Mouse (Mus musculus) layer of hippocampus, postnatal 36 days (tissue): Measurements from ENCODE around the gene Serinc4. TPM values are rescaled to one million over a fixed set of nuclear protein-coding genes. Genes with fewer than 3 reads are reported as not detected.

Experiments
- microRNA-seq, 2 experiments: library from miRNA; unstranded; fragments of <30 nt; microRNA quantifications; one replicate each; pipeline ENCODE4 v1.2.0; 2021
- total RNA-seq, 2 experiments: library from RNA; stranded (reverse); gene quantifications; 2 replicates each; pipeline ENCODE4 v1.2.3; 2021

Serinc4 gene
- total RNA-seq, 2 experiments from 2014 or later: 0.23 to 0.32 TPM

Small RNAs within 50 kb of the gene (microRNA-seq; reads per million reads assigned to microRNA genes)
- gene Gm22953: 0 reads per million in 2 experiments

Other genes starting within 250 kb of the Serinc4 start
- gene Trp53bp1, start 185.4 kb downstream of the Serinc4 start, total RNA-seq: 100 to 1,000 TPM; 145 to 163 TPM
- gene Map1a, start 167.2 kb downstream of the Serinc4 start, total RNA-seq: 100 to 1,000 TPM; 556 to 596 TPM
- 100 to 1,000 TPM in 1 of 2 experiments, 10 to 100 TPM in 1; 98.7 to 107 TPM for gene Ppip5k1, start 101.4 kb downstream of the Serinc4 start, total RNA-seq
- 100 to 1,000 TPM; 376 to 384 TPM for gene Ckmt1, start 99.1 kb downstream of the Serinc4 start, total RNA-seq
- gene Strc, start 69.6 kb downstream of the Serinc4 start, total RNA-seq: 1 to 10 TPM in 1 of 2 experiments, under 1 TPM in 1; 0.63 to 1.5 TPM
- 100 to 1,000 TPM; 219 to 255 TPM for gene Pdia3, start 43.0 kb downstream of the Serinc4 start, total RNA-seq
- 1 to 10 TPM; 5.7 to 6.4 TPM for gene Catsper2, start 43.0 kb downstream of the Serinc4 start, total RNA-seq
- not detected for gene Ell3, start 12.5 kb downstream of the Serinc4 start, total RNA-seq
- 100 to 1,000 TPM; 157 to 175 TPM for gene Serf2, start 7.6 kb downstream of the Serinc4 start, total RNA-seq
- gene Hypk, start 3.5 kb downstream of the Serinc4 start, total RNA-seq: 10 to 100 TPM; 17.3 to 19.6 TPM
- 10 to 100 TPM; 45.1 to 47.4 TPM for gene Mfap1b, start 17.3 kb upstream of the Serinc4 start, total RNA-seq
- 10 to 100 TPM; 34.1 to 35.4 TPM for gene Mfap1a, start 49.9 kb upstream of the Serinc4 start, total RNA-seq
- gene Wdr76, start 49.9 kb upstream of the Serinc4 start, total RNA-seq: 1 to 10 TPM; 2.7 to 3.4 TPM